Mouse (Mus musculus) MEL (cell line): ENCODE measurements at regions not wholly inside any gene's neighbourhood (a gene's known extent, or its start where the extent isn't known, plus 50 kb on each side); places are given as distances from the start of the nearest gene placed in this dataset.

Experiments
- DNase-seq: peaks from one replicate; pipeline ENCODE4 v3.0.0; 2011; ENCODE audit warnings: low read depth, low spot score
- H3K27ac ChIP-seq: 2 replicates; pipeline ENCODE4 v1.5.1; 2012; ENCODE audit warnings: low read depth, mild to moderate bottlenecking, control low read depth, low read length, moderate library complexity; ENCODE audit not compliant: control insufficient read depth
- H3K27me3 ChIP-seq, 2 experiments: fragments of 150-350 bp in 1 of 2; sonication (generic) in 1 of 2; 2 replicates each; pipeline ENCODE4 v1.6.1; 2012; ENCODE audit warnings: low read length in 2 of 2, mild to moderate bottlenecking in 2 of 2, improper control_type of control experiment in 1 of 2, moderate library complexity in 1 of 2; ENCODE audit not compliant: insufficient read depth in 2 of 2, control insufficient read depth in 1 of 2
- H3K36me3 ChIP-seq, 2 experiments: 2 replicates each; pipeline ENCODE4 v1.6.1; 2012 to 2014; ENCODE audit warnings: low read length in 2 of 2, improper control_type of control experiment in 1 of 2, inconsistent platforms in 1 of 2, mild to moderate bottlenecking in 1 of 2; ENCODE audit not compliant: insufficient read depth in 2 of 2, control insufficient read depth in 1 of 2
- H3K4me1 ChIP-seq, 2 experiments: fragments of 150-350 bp in 1 of 2; sonication (generic) in 1 of 2; 2 replicates each; pipeline ENCODE4 v1.6.1; 2012; ENCODE audit warnings: low read length in 2 of 2, improper control_type of control experiment in 1 of 2, mild to moderate bottlenecking in 1 of 2; ENCODE audit not compliant: insufficient read depth in 2 of 2, control insufficient read depth in 1 of 2
- H3K4me3 ChIP-seq, 2 experiments: fragments of 150-350 bp in 1 of 2; sonication (generic) in 1 of 2; 2 replicates each; pipeline ENCODE4 v1.5.1; 2012; ENCODE audit warnings: low read depth in 2 of 2, low read length in 2 of 2, mild to moderate bottlenecking in 2 of 2, moderate library complexity in 2 of 2, control low read depth in 1 of 2, improper control_type of control experiment in 1 of 2; ENCODE audit not compliant: control insufficient read depth in 1 of 2, insufficient read depth in 1 of 2
- H3K79me2 ChIP-seq: 2 replicates; pipeline ENCODE4 v1.6.1; 2012; ENCODE audit warnings: mild to moderate bottlenecking, low read length, moderate library complexity; ENCODE audit not compliant: control insufficient read depth, poor library complexity, insufficient read depth
- H3K9ac ChIP-seq: 2 replicates; pipeline ENCODE4 v1.6.1; 2012; ENCODE audit warnings: low read depth, mild to moderate bottlenecking, control low read depth, low read length, moderate library complexity; ENCODE audit not compliant: control insufficient read depth, poor library complexity, severe bottlenecking
- H3K9me3 ChIP-seq: fragments of 150-350 bp; sonication (generic); replicated peaks from 2 replicates; pipeline ENCODE4 v1.6.1; 2012; ENCODE audit warnings: mild to moderate bottlenecking, low read length, improper control_type of control experiment, moderate library complexity; ENCODE audit not compliant: insufficient read depth
- CHD1 ChIP-seq: IDR thresholded peaks from 2 replicates; pipeline ENCODE4 v1.6.1; 2012; ENCODE audit warnings: low read depth, mild to moderate bottlenecking, inconsistent platforms, low read length, improper control_type of control experiment
- ELF1 ChIP-seq: IDR thresholded peaks from 2 replicates; pipeline ENCODE4 v1.6.1; 2014; ENCODE audit warnings: low read depth, mild to moderate bottlenecking, inconsistent platforms, low read length, improper control_type of control experiment, moderate library complexity
- HCFC1 ChIP-seq: IDR thresholded peaks from 2 replicates; pipeline ENCODE4 v1.6.1; 2012; ENCODE audit warnings: low read depth, mild to moderate bottlenecking, inconsistent platforms, low read length, improper control_type of control experiment, moderate library complexity
- MAFK ChIP-seq: IDR thresholded peaks from 2 replicates; pipeline ENCODE4 v1.6.1; 2011; ENCODE audit warnings: low read depth, mild to moderate bottlenecking, low read length, improper control_type of control experiment, borderline replicate concordance
- MAX ChIP-seq: IDR thresholded peaks from 2 replicates; pipeline ENCODE4 v1.6.1; 2011; ENCODE audit warnings: low read length, improper control_type of control experiment
- MAZ ChIP-seq: IDR thresholded peaks from 2 replicates; pipeline ENCODE4 v1.6.1; 2012; ENCODE audit warnings: low read depth, mild to moderate bottlenecking, inconsistent platforms, low read length, improper control_type of control experiment
- MXI1 ChIP-seq: IDR thresholded peaks from 2 replicates; pipeline ENCODE4 v1.6.1; 2011; ENCODE audit warnings: mild to moderate bottlenecking, low read depth, low read length, improper control_type of control experiment
- NELFE ChIP-seq: IDR thresholded peaks from 2 replicates; pipeline ENCODE4 v1.6.1; 2011; ENCODE audit warnings: low read depth, low read length, improper control_type of control experiment
- NRF1 ChIP-seq: IDR thresholded peaks from 2 replicates; pipeline ENCODE4 v1.6.1; 2014; ENCODE audit warnings: low read depth, mild to moderate bottlenecking, inconsistent platforms, low read length, improper control_type of control experiment, moderate library complexity; ENCODE audit not compliant: poor library complexity, insufficient read depth, severe bottlenecking
- POLR2A ChIP-seq, 2 experiments: IDR thresholded peaks; 2 replicates each; pipeline ENCODE4 v1.6.1; 2011 to 2012; ENCODE audit warnings: low read length in 2 of 2, mild to moderate bottlenecking in 2 of 2, control low read depth in 1 of 2, improper control_type of control experiment in 1 of 2, low read depth in 1 of 2, moderate library complexity in 1 of 2; ENCODE audit not compliant: control insufficient read depth in 1 of 2, insufficient read depth in 1 of 2, poor library complexity in 1 of 2
- POLR2AphosphoS5 ChIP-seq: IDR thresholded peaks from 2 replicates; pipeline ENCODE4 v1.6.1; 2012; ENCODE audit warnings: low read depth, borderline replicate concordance, mild to moderate bottlenecking, inconsistent platforms, low read length, moderate library complexity, mixed read lengths
- RCOR1 ChIP-seq: IDR thresholded peaks from 2 replicates; pipeline ENCODE4 v1.6.1; 2012; ENCODE audit warnings: low read depth, mild to moderate bottlenecking, inconsistent platforms, low read length, improper control_type of control experiment
- SMC3 ChIP-seq: IDR thresholded peaks from 2 replicates; pipeline ENCODE4 v1.6.1; 2011; ENCODE audit warnings: low read depth, low read length, improper control_type of control experiment
- TBP ChIP-seq: IDR thresholded peaks from 2 replicates; pipeline ENCODE4 v1.8.0; 2011; ENCODE audit warnings: low read depth, low read length, improper control_type of control experiment
- TCF12 ChIP-seq: IDR thresholded peaks from 2 replicates; pipeline ENCODE4 v1.6.1; 2014; ENCODE audit warnings: low read depth, mild to moderate bottlenecking, inconsistent platforms, low read length, improper control_type of control experiment, moderate library complexity
- UBTF ChIP-seq: IDR thresholded peaks from 2 replicates; pipeline ENCODE4 v1.6.1; 2012; ENCODE audit warnings: low read depth, mild to moderate bottlenecking, inconsistent platforms, low read length, improper control_type of control experiment, moderate library complexity, borderline replicate concordance; ENCODE audit not compliant: insufficient read depth
- USF2 ChIP-seq, 2 experiments: IDR thresholded peaks; 2 replicates each; pipeline ENCODE4 v1.6.1; 2011 to 2012; ENCODE audit warnings: improper control_type of control experiment in 2 of 2, low read length in 2 of 2, borderline replicate concordance in 1 of 2, inconsistent platforms in 1 of 2, low read depth in 1 of 2, mild to moderate bottlenecking in 1 of 2; ENCODE audit not compliant: insufficient read depth in 1 of 2

- no peak overlapping the region for H3K27ac ChIP-seq
- TF ChIP-seq UBTF (no peak), POLR2AphosphoS5 (no peak), TBP (no peak), TCF12 (no peak), POLR2A (IDR thresholded peaks at IDR 0.05; ENCODE audit: control insufficient read depth in 1 of 2, insufficient read depth in 1 of 2, low read depth in 1 of 2, low read length in 2 of 2, poor library complexity in 1 of 2) (no peak), USF2 (IDR thresholded peaks at IDR 0.05; ENCODE audit: borderline replicate concordance in 1 of 2, insufficient read depth in 1 of 2, low read depth in 1 of 2, low read length in 2 of 2) (no peak), HCFC1 (no peak), MAZ (no peak), MXI1 (no peak)
- H3K79me2 ChIP-seq, result no peaks in the 10 kb centered on the region
- DNase-seq, result no peak
- H3K36me3 ChIP-seq, result no peaks in the 10 kb centered on the region
- H3K27me3 ChIP-seq, result no peaks in the 10 kb centered on the region
- no peak overlapping the region for H3K9ac ChIP-seq
- no peak overlapping the region for H3K4me3 ChIP-seq
- H3K4me1 ChIP-seq, result no peaks in the 10 kb centered on the region
- H3K9me3 ChIP-seq, result no peaks in the 10 kb centered on the region
Observed at GRCm38 (mm10) chr1:107897743-107898437, 308.1 kb downstream of the Serpinb8 start.

- no peak overlapping the region for H3K9ac ChIP-seq
- no peak overlapping the region for H3K4me3 ChIP-seq
- no peak for TF ChIP-seq MAX
- TF ChIP-seq MAFK, result no peak
- no peak for TF ChIP-seq RCOR1
- no peak for TF ChIP-seq NRF1
- no peak for TF ChIP-seq ELF1
- TF ChIP-seq HCFC1, result no peak
- no peaks in the 10 kb centered on the region for H3K27me3 ChIP-seq
- H3K36me3 ChIP-seq, result no peaks in the 10 kb centered on the region
- H3K4me1 ChIP-seq, result no peaks in the 10 kb centered on the region
- no peak for DNase-seq
- H3K79me2 ChIP-seq, result no peaks in the 10 kb centered on the region
- no peak overlapping the region for H3K27ac ChIP-seq
- no peaks in the 10 kb centered on the region for H3K9me3 ChIP-seq
Observed at GRCm38 (mm10) chr1:107899261-107899660, 309.5 kb downstream of the Serpinb8 start.

GRCm38 (mm10) chr1:107900449-107900848 is 310.6 kb downstream of the Serpinb8 start:
- Histone ChIP-seq H3K4me1 (no peaks in the 10 kb centered on the region), H3K9me3 (no peaks in the 10 kb centered on the region), H3K27ac (no peak overlapping the region), H3K4me3 (no peak overlapping the region), H3K36me3 (no peaks in the 10 kb centered on the region), H3K79me2 (no peaks in the 10 kb centered on the region), H3K27me3 (no peaks in the 10 kb centered on the region), H3K9ac (no peak overlapping the region)
- no peak for TF ChIP-seq POLR2AphosphoS5
- TF ChIP-seq MAFK, result no peak
- TF ChIP-seq MAZ, result no peak
- TF ChIP-seq USF2 (IDR thresholded peaks at IDR 0.05; ENCODE audit: borderline replicate concordance in 1 of 2, insufficient read depth in 1 of 2, low read depth in 1 of 2, low read length in 2 of 2), result no peak
- TF ChIP-seq CHD1, result no peak
- no peak for TF ChIP-seq SMC3
- no peak for TF ChIP-seq NELFE
- DNase-seq, result no peak
